In genomic region chr13:56658931-56659330, GRCm38 (mm10) we compare ENCODE assay signal across 15 mouse cellular contexts.
"Had no signal": no experiment of that assay in that cellular context is flagged by ENCODE, and none has a peak within 500 bp of the region (broad histone marks: within the 10 kb centered on the region; RNA-seq: fewer than 3 reads in every experiment).

No protein-coding gene starts in this region.

- DNase-seq: kidney, adult 8-10 months; kidney, postnatal 36 days; layer of hippocampus, adult 9-11 months; layer of hippocampus, postnatal 36 days; retina, postnatal 1 day; right cerebral cortex, postnatal 4 days; spleen, adult 18-20 months; thymus, postnatal 36 days had no signal

- H3K27me3 ChIP-seq: limb, embryonic 15.5 days; liver, embryonic 12.5 days; midbrain, embryonic 12.5 days; neural tube, embryonic 13.5 days had no signal

- H3K9me3 ChIP-seq: limb, embryonic 15.5 days; liver, embryonic 12.5 days; midbrain, embryonic 12.5 days; neural tube, embryonic 13.5 days had no signal

- H3K4me3 ChIP-seq: limb, embryonic 15.5 days; liver, embryonic 12.5 days; midbrain, embryonic 12.5 days; neural tube, embryonic 13.5 days had no signal

- H3K27ac ChIP-seq: kidney, postnatal 0 days; limb, embryonic 15.5 days; liver, embryonic 12.5 days; midbrain, embryonic 12.5 days; neural tube, embryonic 13.5 days had no signal

- H3K9ac ChIP-seq: limb, embryonic 15.5 days; liver, embryonic 12.5 days; midbrain, embryonic 12.5 days; neural tube, embryonic 13.5 days had no signal

- H3K4me2 ChIP-seq: limb, embryonic 15.5 days; liver, embryonic 12.5 days; midbrain, embryonic 12.5 days; neural tube, embryonic 13.5 days had no signal

- H3K36me3 ChIP-seq: limb, embryonic 15.5 days; liver, embryonic 12.5 days; midbrain, embryonic 12.5 days; neural tube, embryonic 13.5 days had no signal

- ATAC-seq: intestine, postnatal 0 days; liver, embryonic 12.5 days; midbrain, embryonic 16.5 days had no signal

- H3K4me1 ChIP-seq: midbrain, embryonic 12.5 days had no signal
